Mouse (Mus musculus): ENCODE measurements at regions not wholly inside any gene's neighbourhood (a gene's known extent, or its start where the extent isn't known, plus 50 kb on each side); places are given as distances from the start of the nearest gene placed in this dataset.

DNA sequence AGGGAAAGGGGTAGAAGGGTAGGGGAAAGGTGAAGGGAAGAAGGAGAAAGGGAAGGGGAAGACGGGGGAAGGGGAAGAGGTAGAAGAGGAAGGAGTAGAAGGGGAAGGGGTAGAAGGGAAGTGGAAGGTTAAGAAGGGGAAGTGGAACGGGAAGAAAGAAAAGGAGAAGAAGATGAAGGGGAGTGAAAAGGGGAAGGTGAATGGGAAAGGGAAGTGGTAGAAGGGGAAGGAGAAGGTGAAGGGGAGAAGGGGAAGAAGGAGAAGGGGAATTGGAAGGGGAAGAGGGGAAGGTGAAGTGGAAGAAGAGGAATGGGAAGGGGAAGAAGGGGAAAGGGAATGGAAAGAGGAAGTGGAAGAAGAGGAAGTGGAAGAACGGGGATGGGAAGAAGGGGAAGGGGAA, 737.3 kb upstream of the Cdh12 start:
- no peak for TF ChIP-seq CTCF (IDR thresholded peaks at IDR 0.05; ENCODE audit: borderline replicate concordance, extremely low read depth, insufficient read depth, insufficient read length)
- TF ChIP-seq POLR2A (IDR thresholded peaks at IDR 0.05; ENCODE audit: borderline replicate concordance, extremely low read depth, insufficient read depth, insufficient read length, poor library complexity, severe bottlenecking), result no peak
